Mouse (Mus musculus) cerebellum, adult 11 months (tissue): ENCODE results near the gene Adar.
"Not testable (repeated sequence)": the region's sequence is repeated elsewhere in the genome, so short reads cannot be mapped to it uniquely, and the experiment has no call there.

Experiments
- DNase-seq: peaks from one replicate; pipeline ENCODE4 v3.0.0; 2022

Gene Adar

DNA sequence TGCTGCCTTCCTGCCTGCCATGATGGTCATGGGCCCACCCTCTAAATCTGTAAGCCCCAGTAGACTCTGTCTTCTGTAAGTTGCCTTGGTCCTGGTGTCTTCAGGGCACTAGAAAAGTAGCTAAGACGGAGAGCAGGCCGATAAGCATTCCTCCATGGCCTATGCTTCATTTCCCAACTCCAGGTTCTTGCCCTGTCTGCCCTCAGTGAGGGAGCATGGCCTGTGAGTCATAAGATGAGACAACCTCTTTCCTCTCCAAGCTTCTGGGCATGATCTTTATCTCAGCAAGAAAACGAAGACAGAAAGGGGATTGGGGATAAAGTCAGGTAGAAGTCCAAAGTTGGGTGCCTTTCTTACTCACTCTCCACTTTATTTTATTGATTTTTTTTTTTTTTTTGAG lies 83.7 kb downstream of the Adar start:
- DNase-seq = no peak

DNA sequence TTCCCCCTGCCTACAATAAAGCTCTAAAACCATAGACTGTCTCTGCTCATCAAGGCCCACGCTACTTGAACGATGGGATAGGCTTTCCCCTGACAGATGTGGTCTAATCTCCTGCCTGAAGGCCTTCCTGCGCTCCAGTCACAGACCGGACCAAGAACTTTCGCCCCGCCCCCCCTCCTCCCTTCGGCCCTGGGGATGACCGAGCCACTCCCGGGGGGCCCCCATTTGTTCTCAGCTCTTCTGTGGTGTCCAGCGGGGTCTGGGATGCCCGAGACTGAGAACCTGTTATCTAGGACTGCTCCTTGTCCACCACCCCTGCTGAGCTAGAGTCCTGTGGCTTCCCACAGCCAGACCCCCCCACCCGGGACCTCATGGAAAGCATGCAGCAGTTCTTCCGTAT lies 84.7 kb downstream of the Adar start:
- DNase-seq = no peak

GRCm38 (mm10) chr3:89800078-89800477 lies 85.3 kb downstream of the Adar start:
- not testable (repeated sequence) for DNase-seq

GRCm38 (mm10) chr3:89800774-89801506 lies 86.1 kb downstream of the Adar start:
- no peak for DNase-seq

GRCm38 (mm10) chr3:89801507-89801847 lies 86.7 kb downstream of the Adar start:
- DNase-seq = no peak

- no peak for DNase-seq
Measured at GRCm38 (mm10) chr3:89802876-89803275, 88.1 kb downstream of the Adar start.
